Mouse (Mus musculus): Measurements from ENCODE around the gene Icmt. TPM values are rescaled to one million over a fixed set of nuclear protein-coding genes. Genes with fewer than 3 reads are reported as not detected.

Gene Icmt
- polyA plus RNA-seq, 1 experiment from 2014 or later = 20.1 TPM

DNA sequence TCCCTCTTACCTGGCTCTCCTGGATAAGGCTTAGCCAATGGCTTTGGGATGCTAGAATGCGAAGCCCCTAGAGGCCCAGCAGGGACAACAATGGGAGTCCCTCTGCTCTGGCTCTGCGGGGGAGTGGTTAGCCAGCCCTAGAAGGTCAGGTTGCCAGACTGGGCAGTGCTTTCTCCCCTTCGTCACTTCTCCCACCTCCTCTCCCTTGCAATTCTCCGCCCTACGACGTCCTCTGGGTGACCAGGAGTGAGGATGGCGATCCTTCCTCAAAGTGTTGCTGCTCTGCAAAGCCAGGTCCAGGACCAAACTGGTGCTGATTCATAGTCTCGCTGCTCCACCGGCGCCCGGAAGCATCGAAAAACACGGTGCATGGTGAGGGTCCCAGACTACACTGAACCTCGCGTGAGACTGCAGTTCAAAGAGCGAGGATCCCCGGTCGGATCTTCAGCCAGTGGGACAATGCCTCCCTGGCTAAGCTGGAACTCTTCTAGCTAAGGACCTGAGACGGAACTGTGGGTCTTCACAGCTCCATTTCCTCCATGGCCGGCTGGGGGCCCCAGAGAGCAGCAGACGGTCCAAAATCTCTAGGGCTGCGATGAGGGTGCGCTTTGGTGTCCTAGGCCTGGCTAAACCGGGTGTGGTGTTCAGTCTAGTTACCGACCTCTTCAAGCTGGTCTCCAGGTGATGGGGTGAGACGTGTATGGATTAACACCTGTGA lies 21.6 kb downstream of the Icmt start, which contains the start of gene Rnf207:
Gene Rnf207, minus strand, starts transcription at position 477 of the 718 bp plus-strand sequence.
- Histone ChIP-seq H3K4me3 (replicated peaks; ENCODE audit: low read length) (peak within 1 kb of the TSS; percentile 20; the same call in 1 of the 2 replicates), H3K36me3 (ENCODE audit: control insufficient read depth, insufficient read depth, low read length) (no peaks in the 10 kb centered on the region), H3K4me2 (ENCODE audit: low read depth, low read length) (peak within 1 kb of the TSS; percentile 35), H3K9ac (ENCODE audit: low read length) (peak within 1 kb of the TSS; percentile 33), H3K27me3 (ENCODE audit: control insufficient read depth, insufficient read depth, low read length) (peaks cover 38% of the 10 kb centered on the region), H3K9me3 (replicated peaks; ENCODE audit: control insufficient read depth, low read length) (no peaks in the 10 kb centered on the region), H3K27ac (ENCODE audit: low read length) (no peak within 1 kb of the TSS), H3K4me1 (ENCODE audit: control insufficient read depth, insufficient read depth, low read length) (peaks cover 7% of the 10 kb centered on the region)
- 5% methylated on average over 26 of the region's 26 CpGs for WGBS
- no peak for ATAC-seq (ENCODE audit: insufficient read depth, low FRiP score)

DNA sequence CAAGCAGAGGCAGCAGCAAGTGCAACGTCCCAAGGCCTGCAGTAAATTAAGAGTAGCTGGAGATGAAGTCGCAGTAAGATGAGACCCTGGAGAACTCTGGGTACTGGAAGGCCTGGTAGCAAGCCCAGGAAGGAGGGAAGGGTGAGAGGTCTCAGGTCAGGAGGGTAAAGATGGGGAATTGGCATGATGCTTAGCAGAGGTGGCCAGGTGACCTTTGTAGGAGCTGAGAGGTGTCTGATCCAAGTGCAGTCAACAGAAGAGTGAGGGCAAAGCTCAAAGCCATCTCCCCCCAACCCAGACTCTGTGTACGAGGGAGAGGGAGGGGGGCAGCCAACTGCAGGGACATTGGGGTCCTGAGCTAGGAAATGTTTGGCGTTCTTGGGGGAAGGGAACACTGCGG lies 24.4 kb downstream of the Icmt start:
- 52% methylated on average over 5 of the region's 5 CpGs for WGBS
- no peak overlapping the region for H3K4me2 ChIP-seq (ENCODE audit: low read depth, low read length)

DNA sequence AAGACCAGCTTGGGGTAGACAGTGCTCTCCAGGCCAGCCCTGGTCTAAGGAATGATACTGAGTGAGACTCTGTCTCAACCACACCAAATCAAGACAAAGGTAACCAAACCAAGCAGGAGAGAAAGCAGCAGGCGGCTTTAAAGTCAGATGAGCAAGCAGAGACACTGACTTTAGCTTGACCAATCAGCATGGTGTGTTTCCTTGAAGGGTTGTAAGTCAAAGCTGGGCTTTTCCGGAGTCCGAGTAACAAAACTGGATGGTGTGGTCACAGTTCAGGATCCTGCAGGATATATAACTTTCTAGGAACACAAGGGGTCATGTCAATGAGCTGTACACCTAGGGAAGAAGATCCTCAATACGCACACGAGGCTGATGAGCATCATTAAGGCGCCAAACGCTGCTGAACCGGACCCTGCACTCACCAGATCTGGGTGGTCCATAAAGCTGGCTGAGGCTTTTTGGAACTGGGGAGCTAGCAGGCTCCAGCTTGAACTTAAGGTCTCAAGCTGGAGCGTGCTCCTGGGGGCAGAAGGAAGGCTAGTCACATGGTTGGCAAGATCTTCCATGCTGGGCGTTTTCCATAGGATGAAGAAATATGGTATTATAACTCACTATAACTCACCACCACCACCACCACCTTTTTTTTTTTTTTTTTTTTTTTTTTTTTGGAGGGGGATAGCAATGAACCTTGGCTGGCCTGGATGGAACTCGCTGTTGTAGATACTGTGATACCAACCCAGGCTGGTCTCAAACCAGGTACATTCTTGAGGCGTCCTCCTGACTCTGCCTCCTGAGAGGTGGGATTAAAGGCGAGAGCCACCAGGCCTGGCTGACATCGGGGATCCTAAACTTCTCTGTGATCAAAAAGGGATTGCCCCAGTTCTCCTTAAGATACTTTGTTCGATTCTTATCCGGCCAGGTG lies 27.9 kb downstream of the Icmt start:
- H3K4me1 ChIP-seq (ENCODE audit: control insufficient read depth, insufficient read depth, low read length) = peaks cover 14% of the 10 kb centered on the region
- ATAC-seq (ENCODE audit: insufficient read depth, low FRiP score) = peak; percentile 15; the same call in 1 of the 2 replicates
- 47% methylated on average over 16 of the region's 16 CpGs for WGBS
- H3K9me3 ChIP-seq (replicated peaks; ENCODE audit: control insufficient read depth, low read length) = no peaks in the 10 kb centered on the region
- H3K27me3 ChIP-seq (ENCODE audit: control insufficient read depth, insufficient read depth, low read length) = no peaks in the 10 kb centered on the region
- peak overlapping the region; percentile 99 for H3K4me3 ChIP-seq (replicated peaks; ENCODE audit: low read length)
- H3K9ac ChIP-seq (ENCODE audit: low read length) = peak overlapping the region; percentile 64
- H3K4me2 ChIP-seq (ENCODE audit: low read depth, low read length) = peak overlapping the region; percentile 49
- peak overlapping the region; percentile 13; the same call in 1 of the 2 replicates for H3K27ac ChIP-seq (ENCODE audit: low read length)
- 0 out of 2 replicates have a peak, but pooled peaks cover 8% of the 10 kb centered on the region for H3K36me3 ChIP-seq (ENCODE audit: control insufficient read depth, insufficient read depth, low read length)

More for the DNA sequence above, 24.4 kb downstream of the Icmt start:
- no peak overlapping the region for H3K9ac ChIP-seq (ENCODE audit: low read length)
- H3K27me3 ChIP-seq (ENCODE audit: control insufficient read depth, insufficient read depth, low read length) = peaks cover 13% of the 10 kb centered on the region
- H3K27ac ChIP-seq (ENCODE audit: low read length) = no peak overlapping the region
- H3K9me3 ChIP-seq (replicated peaks; ENCODE audit: control insufficient read depth, low read length) = no peaks in the 10 kb centered on the region
- peaks cover under 1% of the 10 kb centered on the region; the same call in 1 of the 2 replicates for H3K4me1 ChIP-seq (ENCODE audit: control insufficient read depth, insufficient read depth, low read length)
- H3K4me3 ChIP-seq (replicated peaks; ENCODE audit: low read length) = no peak overlapping the region
- H3K36me3 ChIP-seq (ENCODE audit: control insufficient read depth, insufficient read depth, low read length) = no peaks in the 10 kb centered on the region
- no peak for ATAC-seq (ENCODE audit: insufficient read depth, low FRiP score)

DNA sequence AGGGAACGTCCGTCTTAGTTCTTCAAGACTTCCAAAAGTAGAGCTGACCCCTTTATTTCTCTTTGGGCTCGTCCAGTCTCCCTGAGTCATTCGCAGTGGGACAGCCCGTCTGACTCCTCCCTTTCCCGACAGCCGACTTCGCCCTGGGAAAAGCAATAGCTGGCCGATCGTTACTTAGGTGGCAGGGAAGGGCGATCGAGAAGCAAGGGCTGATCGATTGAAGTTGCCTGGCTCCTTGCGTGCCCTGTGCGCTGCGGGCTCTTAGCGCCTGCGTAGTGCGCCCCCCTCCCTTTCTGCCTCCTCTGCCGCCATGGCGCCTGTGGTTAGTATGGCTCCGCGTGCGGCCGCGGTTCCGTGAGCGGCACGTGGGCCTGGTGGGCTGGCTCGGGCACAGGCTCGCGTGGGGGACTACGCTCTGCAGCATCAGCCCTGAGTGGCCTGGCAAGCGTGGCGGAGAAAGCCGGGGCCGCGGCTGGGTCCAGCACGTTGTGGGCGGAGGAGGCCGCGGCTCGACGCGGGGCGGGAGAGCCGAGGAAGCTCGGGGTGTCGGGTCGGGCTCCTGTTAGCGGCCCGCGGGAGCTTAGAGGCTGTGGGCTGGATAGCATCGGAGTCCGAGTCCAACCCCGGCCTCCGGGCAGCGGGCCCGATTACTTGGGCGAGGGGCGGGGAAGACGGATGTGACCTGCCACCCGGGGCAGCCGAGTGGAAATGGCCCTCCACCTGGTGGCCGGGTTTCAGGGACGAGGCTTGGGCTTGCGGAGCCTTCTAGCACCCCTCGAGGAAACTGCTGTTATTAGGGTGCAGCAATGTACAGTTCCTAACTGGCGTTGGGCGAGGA lies 28.8 kb downstream of the Icmt start, which contains the start of gene Rpl22:
Gene Rpl22, plus strand, starts transcription at position 169 of the 838 bp plus-strand sequence.
- H3K27me3 ChIP-seq (ENCODE audit: control insufficient read depth, insufficient read depth, low read length) = no peaks in the 10 kb centered on the region
- ATAC-seq (ENCODE audit: insufficient read depth, low FRiP score) = peak; percentile 96
- H3K4me3 ChIP-seq (replicated peaks; ENCODE audit: low read length) = peak within 1 kb of the TSS; percentile 99
- 0 out of 2 replicates have a peak, but pooled peaks cover 16% of the 10 kb centered on the region for H3K36me3 ChIP-seq (ENCODE audit: control insufficient read depth, insufficient read depth, low read length)
- H3K9ac ChIP-seq (ENCODE audit: low read length) = peak within 1 kb of the TSS; percentile 98
- under 1% methylated on average over 69 of the region's 70 CpGs for WGBS
- H3K9me3 ChIP-seq (replicated peaks; ENCODE audit: control insufficient read depth, low read length) = no peaks in the 10 kb centered on the region
- peak within 1 kb of the TSS; percentile 85 for H3K4me2 ChIP-seq (ENCODE audit: low read depth, low read length)
- peaks cover 14% of the 10 kb centered on the region for H3K4me1 ChIP-seq (ENCODE audit: control insufficient read depth, insufficient read depth, low read length)
- peak within 1 kb of the TSS; percentile 79; the same call in 1 of the 2 replicates for H3K27ac ChIP-seq (ENCODE audit: low read length)

DNA sequence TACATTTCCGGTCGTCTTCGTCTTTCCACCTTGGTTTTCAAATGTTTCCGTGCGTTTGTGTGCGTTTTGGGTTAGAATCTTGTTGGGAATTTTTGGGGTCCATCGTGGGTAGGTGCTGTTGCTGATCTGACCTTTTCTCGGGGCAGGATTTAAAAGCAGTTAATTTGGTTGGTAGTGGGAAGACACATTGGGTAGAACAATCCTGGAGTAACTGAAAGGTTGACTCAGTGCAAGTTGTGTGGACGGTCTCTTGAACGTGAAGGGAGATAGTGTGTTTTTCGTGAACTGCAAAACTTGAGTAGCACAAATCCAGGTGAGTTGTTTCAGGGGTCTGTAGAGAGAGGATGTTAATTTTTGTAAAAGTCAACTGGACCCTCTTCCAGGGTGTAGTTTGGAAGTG lies 29.5 kb downstream of the Icmt start:
- Histone ChIP-seq H3K4me3 (replicated peaks; ENCODE audit: low read length) (peak overlapping the region; percentile 99), H3K9me3 (replicated peaks; ENCODE audit: control insufficient read depth, low read length) (no peaks in the 10 kb centered on the region), H3K9ac (ENCODE audit: low read length) (peak overlapping the region; percentile 98), H3K27me3 (ENCODE audit: control insufficient read depth, insufficient read depth, low read length) (no peaks in the 10 kb centered on the region), H3K27ac (ENCODE audit: low read length) (no peak overlapping the region; the same call in 1 of the 2 replicates), H3K4me1 (ENCODE audit: control insufficient read depth, insufficient read depth, low read length) (peaks cover 14% of the 10 kb centered on the region), H3K4me2 (ENCODE audit: low read depth, low read length) (peak overlapping the region; percentile 85), H3K36me3 (ENCODE audit: control insufficient read depth, insufficient read depth, low read length) (peaks cover 23% of the 10 kb centered on the region; the same call in 1 of the 2 replicates)
- ATAC-seq (ENCODE audit: insufficient read depth, low FRiP score) = no peak
- under 1% methylated on average over 11 of the region's 11 CpGs for WGBS

DNA sequence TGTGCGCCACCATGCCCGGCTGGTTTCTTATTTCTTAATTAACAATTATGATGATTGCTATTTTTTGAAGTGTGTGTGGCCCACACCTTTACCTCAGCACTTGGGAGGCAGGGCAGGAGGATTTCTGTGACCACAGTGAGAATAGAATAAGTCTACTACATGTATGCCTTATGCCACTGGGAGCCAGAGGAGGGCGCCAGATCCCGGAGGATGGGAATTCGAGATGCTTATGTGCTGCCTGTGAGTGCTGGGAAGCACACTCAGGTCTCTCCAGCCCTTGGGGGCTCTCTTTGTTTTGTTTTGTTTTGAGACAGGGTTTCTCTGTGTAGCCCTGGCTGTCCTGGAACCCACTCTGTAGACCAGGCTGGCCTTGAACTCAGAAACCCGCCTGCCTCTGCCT lies 31.7 kb downstream of the Icmt start:
- 74% methylated on average over 6 of the region's 6 CpGs for WGBS
- Histone ChIP-seq H3K27ac (ENCODE audit: low read length) (no peak overlapping the region), H3K4me1 (ENCODE audit: control insufficient read depth, insufficient read depth, low read length) (peaks cover 14% of the 10 kb centered on the region), H3K4me3 (replicated peaks; ENCODE audit: low read length) (no peak overlapping the region), H3K9me3 (replicated peaks; ENCODE audit: control insufficient read depth, low read length) (no peaks in the 10 kb centered on the region), H3K27me3 (ENCODE audit: control insufficient read depth, insufficient read depth, low read length) (no peaks in the 10 kb centered on the region), H3K4me2 (ENCODE audit: low read depth, low read length) (no peak overlapping the region), H3K9ac (ENCODE audit: low read length) (no peak overlapping the region), H3K36me3 (ENCODE audit: control insufficient read depth, insufficient read depth, low read length) (peaks cover 26% of the 10 kb centered on the region; the same call in 1 of the 2 replicates)
- ATAC-seq (ENCODE audit: insufficient read depth, low FRiP score) = no peak

DNA sequence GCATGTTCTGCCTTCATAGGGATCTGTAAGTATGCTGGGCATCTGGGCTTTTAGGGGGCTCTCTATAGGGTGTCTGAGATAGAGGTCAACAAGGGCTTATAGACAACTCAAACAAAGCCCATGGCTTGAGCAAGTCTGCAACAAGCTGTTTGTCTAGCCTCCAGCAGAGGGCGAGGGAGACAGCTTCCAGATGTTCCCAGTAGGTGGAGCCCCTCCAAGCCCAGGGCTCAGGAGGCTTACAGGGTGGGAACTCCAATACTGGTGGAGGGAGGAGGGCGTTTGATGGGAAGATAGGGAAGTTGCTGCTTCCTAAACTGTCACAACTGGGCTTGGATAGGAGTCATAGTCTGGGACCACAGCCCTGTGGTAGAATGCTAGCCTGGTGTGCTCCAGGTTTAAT lies 35.9 kb downstream of the Icmt start:
- H3K4me2 ChIP-seq (ENCODE audit: low read depth, low read length) = no peak overlapping the region
- no peak overlapping the region for H3K4me3 ChIP-seq (replicated peaks; ENCODE audit: low read length)
- H3K9ac ChIP-seq (ENCODE audit: low read length) = no peak overlapping the region
- no peaks in the 10 kb centered on the region for H3K4me1 ChIP-seq (ENCODE audit: control insufficient read depth, insufficient read depth, low read length)
- peak; percentile 59; the same call in 1 of the 2 replicates for ATAC-seq (ENCODE audit: insufficient read depth, low FRiP score)
- H3K9me3 ChIP-seq (replicated peaks; ENCODE audit: control insufficient read depth, low read length) = no peaks in the 10 kb centered on the region
- no peak overlapping the region for H3K27ac ChIP-seq (ENCODE audit: low read length)
- WGBS = 31% methylated on average over 2 of the region's 2 CpGs
- H3K27me3 ChIP-seq (ENCODE audit: control insufficient read depth, insufficient read depth, low read length) = peaks cover 5% of the 10 kb centered on the region; the same call in 1 of the 2 replicates
- H3K36me3 ChIP-seq (ENCODE audit: control insufficient read depth, insufficient read depth, low read length) = peaks cover 30% of the 10 kb centered on the region

DNA sequence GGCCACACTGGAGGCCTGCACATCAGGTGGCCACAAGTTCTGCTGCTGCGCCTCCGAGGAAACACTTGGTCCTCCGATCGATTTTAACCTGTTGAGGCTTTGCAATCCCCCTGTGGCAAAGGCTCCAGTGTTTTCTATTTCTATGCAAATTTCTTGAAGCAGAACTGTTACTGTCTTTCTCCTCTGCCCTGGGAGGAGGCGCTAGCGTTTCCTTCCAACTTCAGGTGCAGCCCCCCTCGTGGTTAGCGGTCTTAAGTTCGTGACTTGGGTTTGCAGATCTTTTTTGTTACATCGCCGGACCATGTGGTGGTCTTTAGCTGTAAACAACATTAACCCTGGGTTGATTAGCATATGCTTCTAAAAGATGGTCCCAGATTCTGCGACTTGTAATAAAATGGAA lies 36.6 kb downstream of the Icmt start:
- peaks cover 11% of the 10 kb centered on the region for H3K27me3 ChIP-seq (ENCODE audit: control insufficient read depth, insufficient read depth, low read length)
- no peak for ATAC-seq (ENCODE audit: insufficient read depth, low FRiP score)
- no peak overlapping the region for H3K4me3 ChIP-seq (replicated peaks; ENCODE audit: low read length)
- WGBS = 94% methylated on average over 12 of the region's 12 CpGs
- H3K27ac ChIP-seq (ENCODE audit: low read length) = no peak overlapping the region
- no peak overlapping the region for H3K9ac ChIP-seq (ENCODE audit: low read length)
- H3K36me3 ChIP-seq (ENCODE audit: control insufficient read depth, insufficient read depth, low read length) = peaks cover 30% of the 10 kb centered on the region
- no peak overlapping the region for H3K4me2 ChIP-seq (ENCODE audit: low read depth, low read length)
- H3K4me1 ChIP-seq (ENCODE audit: control insufficient read depth, insufficient read depth, low read length) = 0 out of 2 replicates have a peak, but pooled peaks cover 3% of the 10 kb centered on the region
- no peaks in the 10 kb centered on the region for H3K9me3 ChIP-seq (replicated peaks; ENCODE audit: control insufficient read depth, low read length)

All from stomach, embryonic 16.5 days (tissue).